Mouse (Mus musculus) hematopoietic stem cell, adult 5-6 weeks (primary cell): ENCODE measurements around the gene Bbip1. TPM values are rescaled to one million over a fixed set of nuclear protein-coding genes. Genes with fewer than 3 reads are reported as not detected.
"Not testable (repeated sequence)": the region's sequence is repeated elsewhere in the genome, so short reads cannot be mapped to it uniquely, and the experiment has no call there.

Experiments
- ATAC-seq, 2 experiments: fragments of 125-278 bp in 1 of 2; replicated peaks in 1 of 2; 2 replicates each; pipeline ENCODE4 v1.8.0; 2016 to 2017; ENCODE audit warnings: inconsistent platforms in 2 of 2, mild to moderate bottlenecking in 2 of 2, moderate number of reproducible peaks in 2 of 2, low read depth in 1 of 2, moderate TSS enrichment in 1 of 2; ENCODE audit not compliant: low FRiP score in 2 of 2, poor library complexity in 2 of 2, severe bottlenecking in 2 of 2, insufficient read depth in 1 of 2, low TSS enrichment in 1 of 2
- total RNA-seq: library from RNA; stranded (forward); fragments of 172-1452, 232-1000 nt; gene quantifications from 2 replicates; pipeline ENCODE4 v1.2.3, GENCODE M21; 2017

Bbip1 gene
- total RNA-seq, 1 experiment from 2014 or later = 43.6 TPM

- no peak for ATAC-seq
Observed at GRCm38 (mm10) chr19:53939467-53939866, 5.0 kb downstream of the Bbip1 start.

GRCm38 (mm10) chr19:53934046-53934445 is 10.4 kb downstream of the Bbip1 start:
- ATAC-seq = no peak

GRCm38 (mm10) chr19:53933050-53933449 is 11.4 kb downstream of the Bbip1 start:
- ATAC-seq = no peak

GRCm38 (mm10) chr19:53929218-53929617 is 15.2 kb downstream of the Bbip1 start:
- no peak for ATAC-seq

- ATAC-seq = no peak
Observed at GRCm38 (mm10) chr19:53926705-53927104, 17.7 kb downstream of the Bbip1 start.

GRCm38 (mm10) chr19:53925338-53925751 is 19.1 kb downstream of the Bbip1 start:
- ATAC-seq = peak in 1 of 2 experiments; percentile 56; a peak in 1 of 4 replicates

- ATAC-seq = not testable (repeated sequence)
Observed at GRCm38 (mm10) chr19:53921996-53922395, 22.4 kb downstream of the Bbip1 start.

GRCm38 (mm10) chr19:53919541-53919940 is 24.9 kb downstream of the Bbip1 start:
- ATAC-seq = no peak

- no peak for ATAC-seq
Observed at GRCm38 (mm10) chr19:53914950-53915349, 29.5 kb downstream of the Bbip1 start.

GRCm38 (mm10) chr19:53906703-53907070 is 37.7 kb downstream of the Bbip1 start:
- not testable (repeated sequence) for ATAC-seq

GRCm38 (mm10) chr19:53906033-53906702 is 38.3 kb downstream of the Bbip1 start:
- peak; percentile 5 to 24; a peak in 2 of 4 replicates for ATAC-seq

GRCm38 (mm10) chr19:53904833-53905480 is 39.5 kb downstream of the Bbip1 start:
- no peak for ATAC-seq

- peak; percentile 19 to 29 for ATAC-seq
Observed at GRCm38 (mm10) chr19:53903507-53904321, 40.7 kb downstream of the Bbip1 start.

GRCm38 (mm10) chr19:53902739-53903487 is 41.5 kb downstream of the Bbip1 start:
- peak; percentile 86 to 89 for ATAC-seq

GRCm38 (mm10) chr19:53901931-53902738 is 42.3 kb downstream of the Bbip1 start:
- peak in 1 of 2 experiments; percentile 5; a peak in 1 of 4 replicates for ATAC-seq

- no peak for ATAC-seq
Observed at GRCm38 (mm10) chr19:53899941-53900610, 44.4 kb downstream of the Bbip1 start.
